Mouse (Mus musculus): ENCODE measurements at regions not wholly inside any gene's neighbourhood (a gene's known extent, or its start where the extent isn't known, plus 50 kb on each side); places are given as distances from the start of the nearest gene placed in this dataset.
A peak's percentile ranks its signal among the peaks of the same experiment; 100 is the strongest.

DNA sequence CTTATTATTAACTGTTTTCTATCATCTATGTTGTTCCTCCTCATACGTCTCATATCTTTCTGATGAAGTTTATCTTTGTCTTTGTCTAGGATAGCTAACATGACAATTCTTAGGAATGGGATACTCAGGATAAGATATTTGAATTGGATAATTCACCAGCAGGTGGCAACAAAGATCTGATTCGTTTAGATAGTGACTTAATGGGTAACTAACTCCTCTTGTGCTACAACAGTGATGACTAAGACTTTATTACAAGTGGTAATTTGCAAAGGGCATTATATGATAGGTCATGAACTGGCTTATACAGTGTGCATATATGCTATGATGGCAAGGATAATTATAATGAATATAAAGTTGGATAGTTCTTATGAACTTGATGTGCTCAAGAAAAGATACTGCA is 1207.9 kb downstream of the Nxph1 start:
- peak; percentile 35 for DNase-seq (ENCODE audit: low read depth, low spot score)

DNA sequence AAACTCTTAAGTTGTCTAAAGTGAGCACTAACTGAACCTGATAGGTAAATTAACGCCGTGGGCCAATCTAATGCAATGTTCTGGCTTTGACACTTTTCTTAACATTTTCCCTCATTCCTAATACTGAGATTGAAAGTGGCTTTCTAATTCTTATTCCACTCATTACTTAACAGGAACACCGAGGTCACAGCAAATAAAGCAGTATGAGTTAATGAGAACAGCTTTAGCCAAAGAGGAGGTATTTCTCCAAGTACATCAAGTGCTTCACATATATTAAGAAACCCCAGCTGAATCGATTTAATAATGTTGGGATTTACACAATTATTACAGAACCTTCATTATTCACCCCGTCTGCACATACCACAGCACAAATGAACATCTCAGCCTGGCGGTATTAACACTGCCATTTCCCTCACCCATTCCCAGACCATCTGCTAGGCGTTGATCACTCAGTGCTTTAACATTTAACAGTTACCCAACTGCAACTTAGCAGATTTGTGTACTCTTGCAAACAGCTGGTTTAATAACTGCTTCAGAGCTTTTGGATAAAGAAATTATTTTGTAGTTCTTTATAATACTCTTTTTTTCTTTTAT is 1233.5 kb downstream of the Nxph1 start:
- no peak for DNase-seq (ENCODE audit: low read depth, low spot score)

- DNase-seq (ENCODE audit: low read depth, low spot score): peak; percentile 69
Measured at GRCm38 (mm10) chr6:10185971-10186370, 1237.7 kb downstream of the Nxph1 start.
